8 mouse cellular contexts compared by ENCODE assay signal in the genomic region with DNA sequence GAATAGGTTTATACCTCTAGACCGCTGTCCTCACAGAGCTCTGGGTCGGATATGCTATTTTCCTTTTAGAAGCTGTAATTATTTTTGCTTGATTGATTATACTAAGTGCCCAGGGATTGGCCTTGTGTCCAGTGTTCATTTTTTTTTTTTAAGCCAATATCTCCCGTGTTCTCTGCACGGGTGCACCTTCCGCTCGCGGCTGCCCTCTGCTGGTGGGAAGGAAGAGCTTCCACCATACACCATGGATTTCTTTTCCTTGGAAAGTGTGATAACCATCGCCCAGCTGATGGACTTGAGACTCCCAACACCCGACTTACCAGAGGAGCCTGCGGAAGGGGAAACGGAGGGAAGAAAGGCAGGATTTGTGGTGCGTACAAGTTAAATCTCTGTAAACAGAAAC. TPM values are rescaled to one million over a fixed set of nuclear protein-coding genes. Genes with fewer than 3 reads are reported as not detected.
DNase-seq lines count a peak whose midpoint lies in the region; ATAC-seq and TF ChIP-seq lines count a peak whose summit lies in the region.

No protein-coding gene starts in this region.

- H3K4me3 ChIP-seq in CH12.LX (replicated peaks in 1 of 3; ENCODE audit: low read depth in 2 of 3, low read length in 2 of 3, poor library complexity in 1 of 3), result no peak overlapping the region
- H3K4me3 ChIP-seq in intestine, embryonic 15.5 days (replicated peaks), result no peak overlapping the region
- peak overlapping the region; percentile 1 for H3K4me3 ChIP-seq in lung, adult 2 months (replicated peaks; ENCODE audit: extremely low read depth, low read depth, low read length)

- no peak for TF ChIP-seq POLR2A in CH12.LX (IDR thresholded peaks at IDR 0.05; ENCODE audit: low read depth, low read length)
- TF ChIP-seq POLR2A in lung, adult 2 months (IDR thresholded peaks at IDR 0.05; ENCODE audit: borderline replicate concordance, extremely low read depth, low read depth, low read length), result no peak

- no peaks in the 10 kb centered on the region for H3K27me3 ChIP-seq in CH12.LX (replicated peaks)
- H3K27me3 ChIP-seq in intestine, embryonic 15.5 days (replicated peaks), result no peaks in the 10 kb centered on the region

- H3K9ac ChIP-seq in CH12.LX (ENCODE audit: insufficient read depth, low read depth), result no peak overlapping the region
- H3K9ac ChIP-seq in intestine, embryonic 15.5 days, result no peak overlapping the region

- no peak overlapping the region for H3K4me2 ChIP-seq in CH12.LX (ENCODE audit: insufficient read depth, low read depth, poor library complexity, severe bottlenecking)
- peak overlapping the region; percentile 32; the same call in 1 of the 2 replicates for H3K4me2 ChIP-seq in intestine, embryonic 15.5 days (replicated peaks)

- in situ Hi-C loops in CH12.LX (cut with MboI; ENCODE audit: low pct_ligation_motif_present, low pct_unique_long_range_greater_than_20kb, low sequenced_read_pairs), result no loop called here

- TF ChIP-seq CTCF in CH12.LX (conservative IDR thresholded peaks at IDR 0.05 in 1 of 2, IDR thresholded peaks at IDR 0.05 in 1 of 2; ENCODE audit: low read depth in 2 of 2, low read length in 2 of 2), result peak; percentile 70 to 81
- peak; percentile 87 for TF ChIP-seq CTCF in lung, adult 2 months (IDR thresholded peaks at IDR 0.05; ENCODE audit: insufficient read depth, low read length)

- H3K79me2 ChIP-seq in CH12.LX (replicated peaks; ENCODE audit: control insufficient read depth, extremely low read depth, insufficient read depth, poor library complexity, severe bottlenecking), result no peaks in the 10 kb centered on the region

- H3K9me3 ChIP-seq in CH12.LX (replicated peaks; ENCODE audit: low read length), result no peaks in the 10 kb centered on the region
- H3K9me3 ChIP-seq in intestine, embryonic 15.5 days, result no peaks in the 10 kb centered on the region

- H3K4me1 ChIP-seq in CH12.LX (ENCODE audit: control insufficient read depth in 1 of 2, insufficient read depth in 2 of 2), result peaks cover 0 to 23% of the 10 kb centered on the region in 2 experiments; a peak in 2 of 4 replicates
- 0 out of 2 replicates have a peak, but pooled peaks cover 3% of the 10 kb centered on the region for H3K4me1 ChIP-seq in intestine, embryonic 15.5 days (replicated peaks)
- H3K4me1 ChIP-seq in lung, adult 2 months (ENCODE audit: control insufficient read depth, insufficient read depth, low read length), result peaks cover 3% of the 10 kb centered on the region; the same call in 1 of the 2 replicates

- TF ChIP-seq EP300 in CH12.LX (IDR thresholded peaks at IDR 0.05; ENCODE audit: low read length), result no peak

- WGBS in intestine, embryonic 15.5 days, result 29% methylated on average over 12 of the region's 12 CpGs
- WGBS in lung, adult 2 months, result 18% methylated on average over 12 of the region's 12 CpGs

- peak; percentile 58 for TF ChIP-seq RAD21 in CH12.LX (IDR thresholded peaks at IDR 0.05; ENCODE audit: low read depth, low read length)

- dilution Hi-C loops in CH12.LX (cut with MboI; ENCODE audit: extremely low pct_ligation_motif_present, extremely low pct_unique_long_range_greater_than_20kb, low sequenced_read_pairs), result no loop called here

- H3K36me3 ChIP-seq in CH12.LX (replicated peaks in 1 of 2; ENCODE audit: control insufficient read depth in 1 of 2, insufficient read depth in 1 of 2, low read length in 1 of 2), result no peaks in the 10 kb centered on the region
- H3K36me3 ChIP-seq in intestine, embryonic 15.5 days, result no peaks in the 10 kb centered on the region

- DNase-seq in 416B (ENCODE audit: low read depth) (peak; percentile 55), CH12.LX (ENCODE audit: extremely low read depth) (peak; percentile 43)
- DNase-seq in cerebellum, adult 11 months, result peak; percentile 57
- peak; percentile 74 for DNase-seq in lung, adult 2 months
- DNase-seq in retina, postnatal 7 days (ENCODE audit: low read depth, low spot score), result peak; percentile 58

- peak; percentile 73 for ATAC-seq in frontal cortex, adult (ENCODE audit: low TSS enrichment)
- peak; percentile 44; the same call in 1 of the 2 replicates for ATAC-seq in intestine, embryonic 15.5 days
- ATAC-seq in activated CD4-positive, CD25-positive, alpha-beta regulatory T cell, adult 4 months, result no peak

- H3K27ac ChIP-seq in CH12.LX (ENCODE audit: insufficient read depth, low read depth), result no peak overlapping the region
- no peak overlapping the region for H3K27ac ChIP-seq in intestine, embryonic 15.5 days

TF ChIP-seq in CH12.LX, 34 proteins besides CTCF, POLR2A, EP300 and RAD21:
- no peak for TF ChIP-seq MAZ (IDR thresholded peaks at IDR 0.05; ENCODE audit: low read depth, low read length)
- TF ChIP-seq ZC3H11A (IDR thresholded peaks at IDR 0.05; ENCODE audit: low read depth, low read length), result peak; percentile 5; the same call in 1 of the 2 replicates
- no peak for TF ChIP-seq E2F4 (IDR thresholded peaks at IDR 0.05; ENCODE audit: insufficient replicate concordance, low read depth, low read length)
- TF ChIP-seq MAX (IDR thresholded peaks at IDR 0.05; ENCODE audit: low read length), result no peak
- TF ChIP-seq MEF2A (IDR thresholded peaks at IDR 0.05; ENCODE audit: borderline replicate concordance, low read depth, low read length), result no peak
- TF ChIP-seq ZNF384 (IDR thresholded peaks at IDR 0.05; ENCODE audit: low read depth, low read length), result peak; percentile 89
- TF ChIP-seq NELFE (IDR thresholded peaks at IDR 0.05; ENCODE audit: low read depth, low read length), result 0 out of 2 replicates have a peak, but pooled peaks have one; percentile 34
- TF ChIP-seq SMC3 (IDR thresholded peaks at IDR 0.05; ENCODE audit: low read depth, low read length), result peak; percentile 85
- peak; percentile 72 for TF ChIP-seq BHLHE40 (IDR thresholded peaks at IDR 0.05; ENCODE audit: low read depth, low read length)
- 0 out of 2 replicates have a peak, but pooled peaks have one; percentile 27 for TF ChIP-seq SIN3A (IDR thresholded peaks at IDR 0.05; ENCODE audit: low read length)

RNA-seq across cellular contexts. Expression of a gene that starts 3.0 kb away (rescaled TPM):
- total RNA-seq in CH12.LX (2012; rRNA removed) (not detected in 2 replicates), CH12.LX (2014; rRNA removed) (not detected in 2 replicates)
- polyA plus RNA-seq in CH12.LX (2012; ENCODE audit: insufficient read length, low read depth), result not detected in 2 replicates
- not detected in 2 replicates for polyA plus RNA-seq in intestine, embryonic 15.5 days (2015; fragmentation: Nextera tagmentation; extraction: Ambion mirVana)
- not detected in 2 replicates for polyA plus RNA-seq in lung, adult 2 months (2012; rRNA removed)
- not detected for polyA plus RNA-seq in activated CD4-positive, CD25-positive, alpha-beta regulatory T cell, adult 4 months (2017; shearing (Covaris generic))

RNA-seq across cellular contexts. Expression of a gene that starts 28.3 kb away (rescaled TPM):
- total RNA-seq in CH12.LX (2012; rRNA removed) (58.5 and 63.8 TPM in 2 replicates), CH12.LX (2014; rRNA removed) (63.5 and 65.3 TPM in 2 replicates)
- polyA plus RNA-seq in CH12.LX (2012; ENCODE audit: insufficient read length, low read depth), result 83.8 and 92.8 TPM in 2 replicates
- 61.7 and 63.6 TPM in 2 replicates for polyA plus RNA-seq in intestine, embryonic 15.5 days (2015; fragmentation: Nextera tagmentation; extraction: Ambion mirVana)
- 51.1 and 61.6 TPM in 2 replicates for polyA plus RNA-seq in lung, adult 2 months (2012; rRNA removed)
- polyA plus RNA-seq in activated CD4-positive, CD25-positive, alpha-beta regulatory T cell, adult 4 months (2017; shearing (Covaris generic)), result 10 to 100 TPM; 13.6 to 20.8 TPM

RNA-seq across cellular contexts. Expression of a gene that starts 39.1 kb away (rescaled TPM):
- total RNA-seq in CH12.LX (2012; rRNA removed) (not detected in 2 replicates), CH12.LX (2014; rRNA removed) (not detected in 2 replicates)
- not detected in 2 replicates for polyA plus RNA-seq in CH12.LX (2012; ENCODE audit: insufficient read length, low read depth)
- 185 and 198 TPM in 2 replicates for polyA plus RNA-seq in intestine, embryonic 15.5 days (2015; fragmentation: Nextera tagmentation; extraction: Ambion mirVana)
- polyA plus RNA-seq in lung, adult 2 months (2012; rRNA removed), result 214 and 298 TPM in 2 replicates
- not detected for polyA plus RNA-seq in activated CD4-positive, CD25-positive, alpha-beta regulatory T cell, adult 4 months (2017; shearing (Covaris generic))

RNA-seq across cellular contexts. Expression of a gene that starts 52.7 kb away (rescaled TPM):
- total RNA-seq in CH12.LX (2012; rRNA removed), result 7.7 and 9.4 TPM in 2 replicates
- total RNA-seq in CH12.LX (2014; rRNA removed), result 15.3 and 17.3 TPM in 2 replicates
- polyA plus RNA-seq in CH12.LX (2012; ENCODE audit: insufficient read length, low read depth), result 23.1 and 25.8 TPM in 2 replicates
- 8.2 and 8.4 TPM in 2 replicates for polyA plus RNA-seq in intestine, embryonic 15.5 days (2015; fragmentation: Nextera tagmentation; extraction: Ambion mirVana)
- polyA plus RNA-seq in lung, adult 2 months (2012; rRNA removed), result 39.8 and 53.1 TPM in 2 replicates
- polyA plus RNA-seq in activated CD4-positive, CD25-positive, alpha-beta regulatory T cell, adult 4 months (2017; shearing (Covaris generic)), result 1 to 10 TPM; 2.9 to 3.9 TPM

Comparison
In these comparisons a context has a peak if more than half of its experiments do, and no peak if none do; other contexts are left out.
1. RNA of a gene that starts 39.1 kb away (polyA plus RNA-seq): 214 to 298 TPM in lung, adult 2 months and 185 to 198 TPM in intestine, embryonic 15.5 days; not detected in CH12.LX and not detected in activated CD4-positive, CD25-positive, alpha-beta regulatory T cell, adult 4 months; every median in the first group is over 100 times any median in the second.
2. Peak in every context shown above with its lines, with median percentiles within 50 percentile points of each other: DNase-seq.